Mouse (Mus musculus): ENCODE results near the gene Rfxap.
"Not testable (repeated sequence)": the region's sequence is repeated elsewhere in the genome, so short reads cannot be mapped to it uniquely, and the experiment has no call there.

Gene Rfxap

DNA sequence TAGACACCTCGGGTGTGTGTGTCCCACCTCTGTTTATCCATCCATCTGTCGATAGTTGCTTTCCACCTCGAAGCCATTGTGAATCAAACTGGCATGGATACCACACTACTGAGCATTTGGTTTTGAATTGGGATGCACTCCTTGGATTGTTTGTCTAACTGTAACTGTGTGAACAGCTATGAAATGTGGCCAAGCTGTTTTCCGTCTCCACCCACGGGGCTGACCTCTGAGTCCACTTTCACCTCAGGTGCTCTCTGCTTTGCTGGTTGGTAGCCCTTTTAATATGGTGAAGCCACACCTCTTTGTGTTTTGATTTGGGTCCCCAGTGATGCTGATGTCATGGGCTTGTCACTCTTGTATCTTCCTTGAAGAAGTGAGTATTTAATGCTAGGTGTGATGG, 40.8 kb downstream of the Rfxap start:
- no peak for DNase-seq (ENCODE audit: low spot score in 2 of 2)

DNA sequence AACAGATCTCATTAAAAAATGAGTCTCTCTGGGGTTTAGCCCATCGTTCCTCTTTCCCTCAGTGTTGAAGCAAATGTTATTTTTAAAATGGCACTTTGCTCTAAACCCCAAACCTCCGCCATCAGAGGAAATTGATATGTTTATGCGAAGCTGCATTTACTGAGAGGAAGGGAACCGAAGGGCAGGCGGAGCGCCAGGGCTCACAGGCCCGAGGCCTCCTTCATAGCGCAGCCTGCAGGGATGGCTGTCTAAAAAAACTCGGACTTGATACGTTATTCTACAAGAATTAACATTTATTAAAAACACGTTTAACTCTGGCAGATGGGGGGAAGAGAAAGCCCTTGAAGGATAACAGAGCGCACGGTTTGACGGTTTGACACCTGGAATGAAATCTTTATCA, 41.6 kb downstream of the Rfxap start:
- DNase-seq (ENCODE audit: low spot score in 2 of 2) = no peak

DNA sequence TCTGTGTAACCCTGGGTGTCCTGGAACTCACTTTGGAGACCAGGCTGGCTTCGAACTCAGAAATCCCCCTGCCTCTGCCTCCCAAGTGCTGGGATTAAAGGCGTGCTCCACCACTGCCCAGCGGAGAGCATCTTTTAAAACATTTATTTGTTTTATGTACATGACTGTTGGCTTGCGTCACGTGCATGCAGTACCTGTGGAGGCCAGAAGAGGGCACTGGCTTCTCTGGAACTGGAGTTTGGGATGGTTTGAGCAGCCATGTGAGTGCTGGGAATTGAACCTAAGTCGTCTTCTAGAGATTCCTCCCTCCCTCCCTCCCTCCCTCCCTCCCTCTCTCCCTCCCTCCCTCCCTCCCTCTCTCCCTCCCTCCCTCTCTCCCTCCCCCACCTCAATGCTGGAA, 42.1 kb downstream of the Rfxap start:
- DNase-seq (ENCODE audit: low spot score in 2 of 2) = not testable (repeated sequence)

DNA sequence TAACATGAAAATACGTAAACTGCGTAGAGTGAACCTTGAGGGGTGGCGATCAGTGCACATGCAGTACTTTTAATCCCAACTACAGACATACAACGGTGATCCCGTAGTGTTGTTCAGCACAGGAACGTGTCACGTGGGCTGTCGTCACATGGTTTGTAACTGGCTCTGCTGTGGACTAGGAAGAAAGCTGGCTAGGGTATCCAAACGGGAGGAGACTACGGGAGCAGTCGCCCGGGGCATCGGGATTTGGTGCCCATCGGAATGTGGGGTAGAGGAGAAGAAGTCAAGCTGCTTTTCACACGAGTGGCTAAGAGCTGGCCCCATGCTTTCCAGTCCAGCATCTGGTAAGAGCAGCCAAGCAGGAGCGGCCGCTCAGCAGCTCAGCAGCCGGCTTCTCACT, 43.2 kb downstream of the Rfxap start:
- no peak for DNase-seq (ENCODE audit: low spot score in 2 of 2)

DNA sequence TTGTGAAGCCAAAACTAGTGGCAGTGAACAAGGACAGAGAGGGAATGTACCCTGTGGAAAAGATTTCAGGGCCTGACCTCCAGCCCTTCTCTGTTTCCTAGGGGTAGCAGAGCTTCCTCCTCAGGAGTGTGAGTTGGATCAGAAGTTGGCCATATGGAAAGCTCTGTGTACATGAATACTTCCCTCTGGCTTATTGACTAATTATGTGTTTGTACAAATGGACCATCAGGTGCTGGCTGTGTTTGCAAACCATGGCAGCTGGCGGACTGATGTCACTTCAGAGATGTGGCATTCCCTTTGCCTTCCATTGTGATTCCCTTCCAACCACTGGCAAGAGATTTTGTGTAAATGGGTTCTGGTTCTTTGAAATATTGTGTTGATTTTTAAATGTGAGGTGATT, 46.3 kb downstream of the Rfxap start:
- DNase-seq (ENCODE audit: low spot score in 2 of 2) = no peak

DNA sequence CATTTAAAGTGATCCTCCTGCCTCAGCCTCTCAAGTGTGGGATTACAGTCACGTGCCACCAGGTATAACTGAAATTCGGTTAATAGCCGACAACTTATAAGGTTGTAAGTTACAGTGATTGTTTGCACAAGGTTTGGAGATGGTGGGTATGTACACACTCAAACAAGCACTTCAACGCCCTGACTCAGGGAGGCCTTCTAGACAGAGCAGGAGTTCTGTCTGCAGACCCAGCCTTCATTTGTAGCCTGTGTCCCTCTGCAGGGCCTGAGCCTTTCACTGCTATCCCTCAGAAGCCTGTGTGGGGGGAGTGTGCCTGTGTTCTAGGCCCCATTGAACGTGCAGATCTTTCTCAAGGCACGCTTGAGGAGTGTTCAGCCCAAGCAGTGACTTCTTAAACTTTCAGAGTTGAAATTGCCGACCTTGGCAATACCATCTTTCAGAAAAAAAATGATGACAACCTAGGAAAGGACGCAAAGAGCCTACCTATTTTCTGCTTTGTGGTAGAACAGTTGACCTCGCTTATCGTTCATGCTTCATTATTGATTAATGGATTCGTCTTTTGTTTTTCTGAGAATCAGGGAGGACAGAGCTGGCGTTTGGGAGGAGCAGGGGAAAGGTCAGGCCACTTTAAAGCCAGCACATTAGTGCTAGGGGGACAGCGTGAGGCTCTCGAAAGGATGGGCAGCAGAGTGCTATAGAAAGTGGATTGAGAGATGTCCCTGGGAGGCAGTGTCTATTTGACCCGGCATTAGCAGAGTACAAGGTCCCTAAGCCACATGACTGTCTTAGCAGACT, 47.1 kb downstream of the Rfxap start:
- no peak for DNase-seq (ENCODE audit: low spot score in 2 of 2)

DNA sequence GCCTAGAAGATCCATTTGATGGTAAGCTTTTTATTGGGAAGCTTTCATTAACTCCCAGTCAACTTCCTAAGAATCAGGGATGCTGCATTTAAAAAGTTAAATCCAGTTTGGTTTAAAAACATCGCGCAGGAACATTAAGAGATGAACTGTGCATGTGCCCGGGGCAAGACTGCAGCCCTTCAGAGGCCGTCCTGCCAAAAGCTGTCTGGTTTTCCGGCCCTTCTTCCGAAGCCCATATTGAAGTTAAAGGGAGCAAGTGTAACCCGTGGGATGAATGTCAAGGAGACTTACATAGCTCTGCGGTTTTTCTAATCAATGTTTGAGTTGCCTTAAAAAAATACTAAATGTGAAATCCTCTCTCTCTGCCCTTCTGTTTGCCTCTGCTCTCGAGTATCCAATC, 48.4 kb downstream of the Rfxap start:
- DNase-seq (ENCODE audit: low spot score in 2 of 2) = no peak

DNA sequence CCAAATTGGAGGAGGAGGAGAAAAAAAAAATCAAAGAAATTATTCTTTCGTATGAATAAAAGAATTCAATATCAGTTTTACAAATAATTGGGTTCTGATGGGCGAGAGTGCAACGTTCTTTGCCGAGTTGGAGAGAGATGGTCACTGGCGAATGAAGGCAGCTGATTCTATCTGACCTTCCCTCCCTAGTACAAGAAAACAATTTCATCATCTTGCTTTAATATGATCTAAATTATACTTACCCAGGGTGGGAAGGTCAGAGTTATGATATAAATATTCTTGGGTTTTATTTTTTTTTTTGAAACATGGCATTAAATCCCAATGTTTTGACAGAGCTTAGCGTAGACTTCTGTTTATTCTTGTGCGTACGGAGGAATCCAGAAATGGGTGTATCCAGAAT, 50.1 kb downstream of the Rfxap start:
- DNase-seq (ENCODE audit: low spot score in 2 of 2) = no peak

DNA sequence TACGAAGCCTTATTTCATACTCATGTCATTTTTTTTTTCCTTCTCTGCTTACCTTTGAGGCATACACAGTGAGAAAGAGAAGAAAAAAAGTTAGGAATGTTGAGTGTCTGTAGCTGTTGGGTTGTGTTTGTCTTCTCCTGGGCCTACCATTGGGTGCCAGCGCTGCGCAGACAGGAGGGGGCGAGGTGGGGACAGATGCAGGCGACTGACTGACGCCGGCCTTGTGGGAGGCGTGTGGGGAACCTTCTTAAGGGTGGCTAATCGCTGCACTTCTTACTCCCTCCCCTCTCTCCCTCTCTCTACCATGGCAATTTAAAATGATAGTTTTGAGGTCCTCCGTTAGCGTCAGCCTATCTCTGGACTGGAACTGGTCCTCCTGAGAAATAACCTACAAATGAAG, 51.5 kb downstream of the Rfxap start:
- DNase-seq (ENCODE audit: low spot score in 2 of 2) = no peak

DNA sequence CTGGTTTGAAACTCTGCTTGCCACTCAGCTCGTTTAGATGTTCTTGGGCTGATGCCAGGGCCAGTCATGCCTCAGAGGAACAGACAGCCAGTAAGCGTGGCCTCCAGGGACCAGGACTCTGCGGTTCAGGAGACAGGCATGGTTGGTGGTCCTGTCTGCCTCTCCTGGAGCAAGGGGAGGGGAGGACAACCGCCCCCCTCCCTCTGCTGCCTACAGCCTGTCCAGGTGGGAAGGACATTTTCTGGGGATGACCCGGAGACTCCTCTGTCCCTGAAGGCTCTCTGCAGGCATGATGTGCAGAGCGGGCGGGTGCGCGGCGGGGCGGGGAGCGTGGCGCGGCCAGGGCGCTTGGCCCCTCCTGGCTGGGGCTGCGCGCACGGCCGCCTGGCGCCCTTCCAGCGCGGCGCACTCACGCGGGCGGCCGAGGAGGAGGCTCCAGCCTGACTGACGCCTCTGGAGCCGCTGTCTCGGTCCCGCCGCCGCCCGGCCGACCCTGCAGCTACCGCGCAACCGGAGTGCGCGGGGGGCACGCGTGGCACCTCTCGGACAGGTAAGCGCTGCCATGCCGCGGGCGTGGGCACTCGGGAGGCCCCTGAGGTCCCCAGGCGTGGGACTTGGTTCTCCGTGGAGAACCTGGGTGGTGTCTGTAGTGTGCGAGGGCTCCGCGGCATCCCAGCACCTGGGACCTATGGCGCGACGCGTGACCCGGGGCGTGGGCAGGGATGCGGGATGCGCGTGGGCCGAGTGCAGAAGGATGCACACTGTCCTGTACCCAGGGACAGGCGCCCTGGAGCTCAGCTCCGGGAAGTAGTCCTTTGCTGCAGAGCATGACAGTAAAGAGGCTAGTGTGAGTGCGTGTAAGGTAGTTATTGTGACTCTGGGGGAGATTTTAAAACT, 52.2 kb downstream of the Rfxap start, which contains the start of gene Smad9:
Smad9 (plus strand) TSS at position 438 of the 897 bp plus-strand sequence.
- DNase-seq (ENCODE audit: low spot score in 2 of 2) = no peak

DNA sequence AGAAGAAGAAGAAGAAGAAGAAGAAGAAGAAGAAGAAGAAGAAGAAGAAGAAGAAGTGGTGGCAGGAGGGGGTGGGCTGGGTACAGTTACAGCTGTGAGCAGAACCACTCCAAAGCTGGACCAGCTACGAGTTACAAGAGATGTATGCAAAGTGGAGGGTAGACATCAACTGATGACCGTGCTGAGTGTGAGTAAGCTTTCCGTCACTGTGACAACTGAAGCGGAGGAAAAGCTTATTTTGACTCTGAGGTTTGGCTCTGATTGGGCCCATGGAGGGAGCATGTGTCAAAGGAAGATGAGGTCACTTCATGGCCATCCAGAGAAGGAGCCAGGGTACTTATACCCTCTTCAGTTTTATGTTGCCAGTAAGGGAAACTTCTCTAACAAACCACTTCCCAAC, 54.2 kb downstream of the Rfxap start:
- no peak for DNase-seq (ENCODE audit: low spot score in 2 of 2)
